Mouse (Mus musculus) layer of hippocampus, postnatal 14 days (tissue): ENCODE data around the gene Bmpr1a. TPM values are rescaled to one million over a fixed set of nuclear protein-coding genes. Genes with fewer than 3 reads are reported as not detected.
A peak's percentile ranks its signal among the peaks of the same experiment; 100 is the strongest.

Experiments
- DNase-seq, 2 experiments: peaks; one replicate each; pipeline ENCODE4 v3.0.0; 2021 to 2022; ENCODE audit warnings: low spot score in 2 of 2, mixed read lengths in 1 of 2
- total RNA-seq, 2 experiments: library from RNA; stranded (reverse); gene quantifications; 2 replicates each; pipeline ENCODE4 v1.2.3; 2021

The Bmpr1a gene
- total RNA-seq, 2 experiments from 2014 or later: 38.3 to 41.4 TPM

DNA sequence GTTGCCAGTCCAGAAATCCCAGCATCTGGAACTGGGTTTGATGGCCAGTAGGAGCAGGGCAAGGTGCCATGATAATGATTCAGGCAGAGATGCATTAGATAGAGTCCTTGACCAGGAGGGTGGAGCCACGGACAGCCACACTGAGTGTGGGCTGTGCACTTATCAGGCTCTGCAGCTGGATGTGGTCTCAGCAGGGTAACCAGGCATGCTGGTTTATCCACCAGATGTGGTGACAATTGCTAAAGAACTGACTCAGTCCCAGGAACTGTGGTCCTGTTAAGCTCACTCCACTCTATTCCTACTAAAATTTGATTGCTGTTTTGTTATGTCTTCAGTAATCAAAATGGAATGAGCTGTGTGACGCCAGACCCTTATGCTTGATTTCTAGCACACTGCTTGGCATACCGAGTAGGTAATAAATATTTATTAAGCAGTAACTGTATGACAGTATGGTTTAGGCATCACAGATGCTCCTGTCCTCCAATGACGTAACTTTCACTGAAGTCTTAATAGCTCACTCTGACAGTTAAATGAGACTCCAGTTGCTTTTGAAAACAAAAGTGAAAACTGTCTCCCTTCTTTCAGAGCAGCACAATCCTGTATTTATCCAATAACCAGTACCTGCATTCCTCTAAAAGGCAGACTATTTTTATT lies 5.2 kb upstream of the Bmpr1a start:
- no peak for DNase-seq

DNA sequence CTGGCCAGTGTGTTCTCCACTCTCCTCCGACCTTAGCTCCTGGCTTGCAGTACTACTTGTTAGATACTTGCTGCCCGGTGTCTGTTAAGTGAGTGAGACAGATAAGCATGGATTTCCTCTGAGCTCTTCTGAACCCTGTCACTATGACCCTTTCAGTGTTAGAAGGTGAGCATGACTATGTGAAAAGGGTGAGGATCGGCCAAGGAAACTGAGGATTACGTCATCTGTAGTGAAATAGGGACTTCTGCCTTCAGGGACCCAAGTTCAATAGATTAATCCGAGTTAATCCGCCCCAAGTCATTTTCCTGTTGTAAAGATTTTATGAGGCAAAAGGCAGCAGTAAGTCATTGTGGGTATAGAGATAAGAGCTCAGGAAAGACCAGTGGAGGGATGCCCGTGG lies 2.2 kb upstream of the Bmpr1a start:
- DNase-seq: no peak

DNA sequence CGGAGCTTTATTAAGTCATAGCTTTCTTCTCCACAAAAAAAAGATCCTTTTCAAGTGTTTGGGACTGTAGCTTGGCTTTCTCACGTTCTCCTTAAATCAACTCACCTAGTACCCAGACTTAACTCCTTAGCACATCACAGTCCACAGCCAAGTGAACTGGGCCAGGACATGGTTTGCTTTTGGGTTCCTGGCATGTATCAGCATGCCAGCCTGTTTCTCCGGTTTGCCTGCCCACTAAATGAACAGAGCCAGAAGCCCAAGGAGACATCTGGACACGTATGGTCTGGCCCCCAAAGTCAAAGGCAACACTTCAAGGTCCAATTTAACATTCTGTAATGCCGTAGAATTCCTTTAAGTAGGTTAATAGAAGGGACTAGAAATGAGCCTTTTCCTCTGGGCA lies 1.2 kb upstream of the Bmpr1a start:
- no peak for DNase-seq

DNA sequence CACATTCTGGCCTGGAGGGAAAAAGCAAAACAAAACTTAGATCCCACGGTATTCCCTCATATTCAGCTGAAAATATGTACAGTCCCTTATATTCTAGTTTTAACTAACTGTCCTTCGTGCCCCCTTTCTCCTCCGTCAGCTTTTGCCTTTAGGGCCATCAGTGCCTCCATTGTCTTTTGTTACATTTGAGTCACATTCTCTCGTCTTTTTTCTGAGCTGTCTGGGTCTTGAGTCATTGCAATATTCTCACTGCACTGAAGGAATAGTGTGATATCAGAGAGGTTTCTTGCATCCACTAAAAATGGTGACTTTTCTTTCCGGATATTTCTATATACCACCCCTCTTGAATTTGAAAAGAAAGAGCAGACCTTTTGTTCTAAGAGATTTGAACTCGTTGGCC lies 618 bp upstream of the Bmpr1a start:
- no peak for DNase-seq

DNA sequence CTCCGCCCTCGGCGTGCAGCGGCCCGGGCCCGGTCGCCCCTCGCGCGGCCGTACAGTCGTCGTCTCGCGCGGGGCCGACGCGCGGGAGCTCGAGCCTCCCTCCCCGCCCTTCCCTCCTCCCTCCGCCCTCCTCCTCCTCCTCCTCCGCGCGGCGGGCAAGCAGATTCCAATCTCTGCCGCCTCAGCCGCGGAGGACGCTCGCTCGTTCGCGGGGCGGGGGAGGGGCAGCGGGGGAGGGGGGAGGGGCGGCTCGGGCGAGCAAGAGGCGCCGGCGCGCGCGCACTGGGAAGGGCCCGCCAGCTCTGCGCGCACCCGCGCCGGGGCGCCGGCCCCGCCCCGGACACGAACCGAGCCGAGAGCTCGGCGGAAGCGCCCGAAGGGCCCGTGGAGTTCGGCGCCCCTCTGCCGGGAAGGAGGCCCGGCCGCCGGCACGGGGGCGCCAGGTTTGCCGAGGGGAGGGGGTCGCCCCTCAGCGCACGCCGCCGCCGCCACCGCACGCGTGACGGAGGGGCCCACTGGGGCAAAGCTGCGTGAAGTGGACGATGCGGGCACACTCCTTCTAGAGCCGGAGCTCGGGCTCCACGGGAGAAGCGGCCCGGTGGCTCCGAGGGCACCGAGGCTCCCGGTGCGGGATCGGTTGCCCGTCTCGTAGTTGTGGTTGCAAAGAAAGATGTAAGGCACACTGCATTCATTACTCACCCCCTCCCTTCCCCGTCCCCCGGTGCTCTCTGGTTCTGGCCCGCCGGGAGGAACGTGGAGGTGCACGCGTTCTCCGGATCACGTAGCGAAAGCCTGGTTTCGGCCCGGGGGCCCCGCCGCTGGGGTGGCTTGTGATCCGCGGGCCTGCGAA lies 441 bp downstream of the Bmpr1a start:
- peak; percentile 90 to 92 for DNase-seq

DNA sequence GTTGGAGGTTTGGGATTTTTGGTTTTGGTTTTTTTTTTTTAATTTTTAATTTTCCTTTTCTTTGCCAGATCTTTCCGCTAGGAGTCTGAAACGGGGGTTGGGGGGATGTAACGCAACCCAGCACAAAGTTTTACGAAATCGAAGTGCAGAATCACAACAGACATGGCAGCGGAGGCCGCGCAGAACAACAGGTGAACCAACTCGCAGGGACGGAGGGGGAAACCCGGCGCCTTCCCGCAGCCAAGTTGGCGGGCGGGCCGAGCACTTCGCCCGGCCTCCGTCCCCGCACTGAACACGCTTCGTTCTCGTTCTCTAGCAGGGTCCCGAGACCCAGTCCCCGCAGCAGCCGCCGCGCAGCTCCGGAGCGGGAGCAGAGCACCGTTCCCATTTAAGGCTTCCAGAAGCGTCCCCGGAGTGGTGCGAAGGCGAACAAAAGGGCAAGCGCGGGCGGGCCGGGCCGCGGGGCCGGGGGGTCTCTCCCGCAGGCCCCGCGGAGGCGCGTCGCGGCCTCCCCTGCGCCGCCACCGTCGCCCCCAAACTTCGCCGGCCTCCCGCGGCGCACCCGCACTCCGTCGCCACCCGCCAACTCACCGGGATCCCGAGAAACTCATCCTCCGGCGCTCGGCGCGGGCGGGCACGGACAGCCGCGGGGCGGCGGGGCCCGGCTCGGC lies 1.2 kb downstream of the Bmpr1a start:
- peak in 1 of 2 experiments; percentile 57 for DNase-seq

DNA sequence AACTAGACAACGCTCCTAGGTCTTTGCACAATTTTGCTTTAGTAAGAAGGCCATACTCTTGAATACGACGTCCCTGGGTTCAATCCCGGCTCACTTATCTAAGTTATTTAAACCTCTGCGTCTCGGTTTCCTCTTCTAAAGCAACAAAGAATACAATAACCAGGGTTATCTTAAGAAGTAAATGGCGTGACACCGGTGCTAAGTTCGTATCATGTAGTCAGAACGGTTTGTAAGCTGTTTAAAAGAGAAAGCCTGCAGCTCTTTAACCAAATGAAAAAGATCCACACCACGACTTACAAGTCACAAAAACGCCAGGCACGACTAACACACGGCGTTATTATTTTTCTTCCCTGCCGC lies 1.7 kb downstream of the Bmpr1a start:
- DNase-seq: no peak

DNA sequence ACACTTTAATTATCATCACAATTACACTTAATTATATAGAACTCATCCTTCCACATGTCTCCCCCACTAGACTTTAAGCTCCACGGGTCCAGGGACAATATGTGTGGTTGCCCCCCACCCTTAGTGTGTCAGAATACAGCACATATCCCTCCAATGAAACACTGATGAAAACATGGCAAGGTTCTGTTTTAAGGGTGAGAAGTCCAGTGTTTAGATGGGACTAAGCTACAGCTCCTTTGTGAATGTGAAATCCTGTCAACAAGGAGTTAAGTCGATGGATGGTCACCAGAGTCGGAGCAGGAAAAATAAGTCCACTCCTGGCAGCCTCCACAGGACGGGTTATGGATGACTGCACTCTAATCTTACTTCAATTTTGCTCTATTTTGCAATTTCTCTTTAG lies 2.8 kb downstream of the Bmpr1a start:
- DNase-seq: no peak

DNA sequence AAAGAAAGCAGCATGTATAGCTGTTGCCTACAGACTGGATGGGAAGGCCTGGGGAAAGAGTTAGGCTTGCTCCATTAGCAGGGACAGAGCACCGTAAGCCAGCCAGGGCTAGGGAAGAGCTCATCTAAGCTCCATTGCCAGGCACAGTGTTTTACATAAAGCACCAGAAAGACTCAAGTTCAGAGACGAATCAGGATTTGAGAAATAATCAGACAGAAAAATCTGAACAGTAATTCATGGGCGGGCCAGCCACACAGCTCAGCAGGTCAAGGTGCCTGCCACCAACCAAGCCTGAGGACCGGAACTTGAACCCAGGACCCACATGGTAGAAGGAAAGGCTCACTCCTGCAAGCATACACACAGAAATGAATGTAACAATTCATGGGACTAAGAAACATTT lies 3.5 kb downstream of the Bmpr1a start:
- DNase-seq: no peak

DNA sequence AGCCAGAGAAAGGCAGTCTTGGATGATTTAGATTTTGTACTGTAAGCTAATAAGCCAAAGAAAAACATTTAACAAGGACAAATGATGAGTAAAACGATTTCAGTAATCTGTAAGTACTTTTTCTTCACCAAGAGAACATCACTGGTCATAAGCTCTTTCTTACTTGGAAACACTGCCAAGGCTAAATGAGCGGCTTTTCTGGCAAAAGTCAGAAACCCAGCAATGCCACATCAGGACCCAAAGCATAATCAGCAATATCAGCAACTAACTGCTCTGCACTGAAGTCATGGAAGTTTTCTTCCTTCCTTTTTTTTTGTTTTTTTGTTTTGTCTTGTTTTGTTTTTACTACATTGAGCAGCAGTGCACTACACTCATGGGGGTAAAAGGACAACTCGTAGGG lies 5.8 kb downstream of the Bmpr1a start:
- no peak for DNase-seq

DNA sequence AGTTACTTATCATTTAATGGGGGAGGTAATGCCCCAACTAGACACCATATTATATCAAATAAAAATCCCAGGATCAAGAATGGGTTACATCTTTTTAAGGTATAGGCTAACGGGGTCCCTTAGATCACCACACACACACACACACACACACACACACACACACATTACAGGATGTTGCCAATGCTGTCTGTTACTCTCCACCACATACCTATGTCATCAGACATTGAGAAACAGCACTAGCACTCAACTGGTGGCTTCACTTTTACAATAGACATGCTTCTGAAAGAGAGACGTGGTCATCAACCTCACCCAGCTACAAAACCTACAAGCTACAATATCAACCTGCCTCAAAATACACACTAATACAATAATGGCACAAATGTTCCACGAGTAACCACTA lies 9.5 kb downstream of the Bmpr1a start:
- no peak for DNase-seq

DNA sequence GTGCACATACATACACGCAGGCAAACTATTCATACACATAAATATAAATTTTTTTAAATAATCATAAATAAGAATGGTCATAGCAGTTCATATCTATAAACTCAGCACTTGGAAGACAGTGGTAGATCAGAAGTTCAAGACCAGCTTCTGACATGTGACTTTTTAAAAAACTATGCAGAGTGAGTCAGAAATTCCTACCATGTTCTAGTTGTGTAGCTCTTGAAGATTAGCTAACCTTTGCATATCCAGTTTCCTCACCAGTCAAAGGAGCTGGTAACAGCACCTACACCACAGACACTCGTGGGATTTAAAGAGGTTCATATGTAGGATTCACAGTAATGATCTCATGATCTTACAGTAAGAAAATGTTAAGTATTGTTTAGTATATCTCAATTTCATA lies 10.5 kb downstream of the Bmpr1a start:
- DNase-seq: no peak

DNA sequence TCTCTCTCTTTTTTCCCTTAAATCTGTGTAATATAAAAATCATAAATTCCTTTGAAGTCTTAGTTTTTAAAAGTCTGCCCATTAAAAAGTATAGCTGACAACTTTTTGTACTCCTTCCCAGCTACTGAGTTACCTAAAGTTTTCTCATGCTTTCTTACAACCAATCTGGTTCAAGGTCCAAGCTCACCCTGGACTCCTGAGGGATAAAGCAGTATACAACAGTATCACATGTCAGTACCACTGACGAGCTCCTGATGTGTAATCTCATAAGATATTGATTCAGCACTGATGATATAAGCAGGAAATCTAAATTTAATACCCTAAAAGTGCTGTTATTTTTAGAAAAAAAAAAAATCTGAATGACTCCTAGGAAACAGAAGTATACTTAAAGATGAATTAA lies 12.2 kb downstream of the Bmpr1a start:
- no peak for DNase-seq

DNA sequence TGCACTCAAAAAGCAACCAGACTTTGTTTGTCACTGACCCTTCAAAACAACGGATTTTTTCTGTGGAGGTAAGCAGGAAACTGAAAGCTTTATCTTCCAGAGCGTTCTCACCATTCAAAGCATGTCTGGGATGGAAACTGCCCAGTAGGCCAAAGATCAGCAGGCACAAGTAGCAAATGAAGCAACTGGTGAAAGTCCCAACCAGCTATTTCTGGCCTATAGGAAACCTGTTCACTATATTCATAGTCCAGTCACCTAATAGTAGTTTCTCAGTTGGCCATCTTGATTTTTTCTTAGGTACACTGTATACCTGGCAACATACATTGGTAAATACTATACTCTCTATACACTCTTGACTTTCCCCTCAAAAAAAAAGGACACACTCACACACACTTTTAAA lies 13.2 kb downstream of the Bmpr1a start:
- no peak for DNase-seq

DNA sequence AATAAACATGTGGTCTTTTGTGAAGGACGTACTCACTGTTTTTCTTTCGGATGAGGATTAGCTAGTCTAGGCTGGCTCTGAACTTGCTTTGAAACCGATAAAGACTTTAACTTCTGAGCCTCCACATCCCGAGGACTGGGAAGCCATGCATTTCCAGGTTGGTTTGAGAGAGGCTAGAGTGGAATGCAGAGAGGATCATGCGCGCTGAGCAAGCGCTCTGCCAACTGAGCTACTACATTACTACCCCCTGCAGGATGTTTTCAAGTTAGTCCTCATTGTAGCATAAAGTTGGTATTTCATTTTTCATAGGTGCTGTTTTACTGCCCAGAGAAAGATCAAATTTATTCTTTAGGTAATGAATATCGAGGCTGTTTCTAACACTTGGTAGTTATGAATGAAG lies 17.0 kb downstream of the Bmpr1a start:
- no peak for DNase-seq

DNA sequence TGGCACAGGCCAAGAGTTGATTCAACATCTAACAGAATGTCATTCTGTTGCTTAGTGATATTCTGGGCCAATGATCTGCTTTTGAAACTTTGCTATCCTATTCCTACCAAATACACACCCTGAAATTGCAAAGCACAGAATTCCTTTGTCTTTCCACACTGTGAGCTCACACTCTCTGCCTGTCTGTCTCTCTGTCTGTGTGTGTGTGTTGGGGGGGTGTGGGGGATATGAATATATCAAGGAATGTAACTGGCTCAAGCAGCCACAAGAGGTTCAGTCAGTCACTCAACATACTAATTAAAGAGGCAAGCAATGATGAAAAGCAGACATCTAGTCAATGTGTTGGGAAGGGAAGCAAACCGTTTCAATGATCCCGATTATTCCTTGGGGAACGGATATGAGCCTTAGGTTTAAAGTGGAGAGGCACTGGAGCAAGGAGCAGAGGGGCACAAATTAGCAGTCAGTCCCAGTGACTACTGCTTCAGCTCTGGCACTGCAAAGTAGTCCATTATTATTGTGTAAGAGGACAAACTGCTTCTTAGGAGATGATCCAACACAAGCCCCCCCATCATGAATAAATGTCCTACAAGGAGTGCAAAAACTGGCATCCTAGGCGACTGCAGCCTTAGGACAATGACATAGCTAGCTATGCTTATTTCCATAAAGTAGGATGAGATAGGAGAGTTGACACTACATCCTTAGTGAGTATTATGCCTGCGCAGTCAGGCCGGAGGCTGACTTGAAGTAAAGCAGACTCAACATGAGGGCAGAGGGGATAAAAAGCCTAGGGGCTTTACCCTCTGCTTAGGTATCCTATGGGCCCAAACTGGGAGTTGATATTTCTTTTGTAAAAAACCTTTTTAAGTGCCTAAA lies 19.4 kb downstream of the Bmpr1a start:
- DNase-seq: no peak

DNA sequence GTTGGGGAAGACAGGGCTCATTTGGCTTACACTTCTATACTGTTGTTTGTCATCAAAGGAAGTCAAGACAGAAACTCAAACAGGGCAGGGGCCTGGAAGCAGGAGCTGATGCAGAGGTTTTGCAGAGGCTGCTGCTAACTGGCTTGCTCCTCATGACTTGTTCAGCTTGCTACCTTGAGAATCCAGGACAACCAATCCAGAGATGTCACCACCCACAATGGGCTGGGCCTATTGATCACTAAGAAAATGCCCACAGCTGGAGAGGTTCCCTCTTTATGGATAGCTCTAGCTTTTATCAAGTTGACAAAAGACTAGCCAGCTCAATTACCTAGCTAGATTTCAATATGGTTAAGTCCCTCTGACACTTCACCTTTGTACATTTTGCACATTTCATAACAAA lies 31.6 kb downstream of the Bmpr1a start:
- DNase-seq: no peak

DNA sequence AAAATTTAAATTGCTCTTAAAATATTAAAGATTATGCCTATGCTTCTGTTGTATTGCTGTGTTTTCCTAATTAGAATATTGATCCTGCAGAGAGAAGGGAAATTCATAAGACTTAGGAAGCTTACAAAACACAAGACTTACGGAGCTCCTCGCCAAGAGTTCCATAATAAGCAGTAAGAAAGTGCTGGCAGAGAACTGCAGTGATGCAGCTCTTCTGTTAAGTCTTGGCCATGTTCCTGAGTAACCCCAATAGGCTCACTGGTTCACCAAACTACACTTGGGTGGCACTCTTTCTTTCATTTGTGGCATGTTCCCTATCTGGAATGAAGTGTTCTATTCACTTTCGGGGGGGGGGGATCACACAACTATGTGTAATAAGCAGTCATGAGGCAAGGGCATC lies 36.9 kb downstream of the Bmpr1a start:
- peak in 1 of 2 experiments; percentile 25 for DNase-seq

DNA sequence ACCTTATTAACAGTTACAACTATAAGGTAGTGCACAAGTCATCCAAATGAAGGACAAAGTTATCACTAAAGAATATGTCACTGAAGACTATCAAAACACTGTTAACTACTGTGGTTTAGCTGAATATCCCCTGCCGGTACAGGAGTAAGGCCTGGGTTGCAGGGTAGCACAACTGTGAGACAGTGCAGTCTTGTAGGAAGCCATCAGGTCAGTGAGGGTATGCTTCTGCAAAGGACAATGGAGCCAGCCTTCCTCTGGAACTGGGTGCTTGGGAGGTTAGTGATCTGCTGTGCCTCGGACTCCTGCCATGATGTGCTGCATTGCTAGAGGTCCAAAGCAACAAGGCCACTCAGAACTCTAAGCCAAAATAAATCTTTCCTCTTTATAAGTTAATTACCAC lies 43.8 kb downstream of the Bmpr1a start:
- no peak for DNase-seq

DNA sequence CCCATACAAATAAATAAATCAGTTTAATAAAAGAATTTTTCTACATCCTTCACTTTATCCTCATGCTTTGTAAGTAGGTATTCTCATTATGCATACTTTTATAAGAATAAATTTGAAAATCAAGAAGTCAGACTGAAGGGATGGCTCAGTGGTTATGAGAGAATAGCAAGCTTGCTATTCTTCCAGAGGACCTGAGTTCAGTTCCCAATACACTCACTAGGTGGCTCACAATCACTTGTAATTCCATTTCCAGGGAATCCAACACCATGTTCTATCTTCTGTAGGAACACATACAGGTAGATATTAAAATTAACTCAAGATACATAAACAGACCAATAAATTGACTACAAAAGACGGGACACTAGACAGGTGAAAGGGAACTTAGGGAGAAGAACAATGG lies 44.3 kb downstream of the Bmpr1a start:
- peak in 1 of 2 experiments; percentile 66 for DNase-seq

DNA sequence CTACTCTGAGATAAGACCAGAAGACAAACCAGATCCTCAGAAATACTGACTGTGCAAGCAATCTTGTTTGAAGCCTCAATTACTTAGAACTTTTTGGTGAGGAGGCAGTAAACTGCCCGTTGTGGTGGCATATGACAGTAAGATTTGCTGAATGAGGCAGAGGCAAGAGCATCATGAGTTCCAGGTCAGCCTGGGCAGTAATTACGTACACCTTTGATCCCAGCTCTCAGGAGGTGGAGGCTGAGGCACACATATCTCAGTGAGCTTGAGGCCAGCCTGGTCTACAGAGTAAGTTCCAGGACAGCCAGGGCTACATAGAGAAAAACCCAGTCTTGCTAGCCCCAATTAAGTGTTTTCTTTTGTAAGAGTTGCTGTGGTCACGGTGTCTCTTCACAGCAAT lies 48.9 kb downstream of the Bmpr1a start:
- DNase-seq: no peak
